Mouse (Mus musculus): ENCODE results near the gene Ckap2l. TPM values are rescaled to one million over a fixed set of nuclear protein-coding genes. Genes with fewer than 3 reads are reported as not detected.

Ckap2l gene
- polyA plus RNA-seq (2014; fragmentation: Nextera tagmentation; extraction: Ambion mirVana): 47.6 and 53.0 TPM in 2 replicates

GRCm38 (mm10) chr2:129296671-129297588 is at the start of gene Ckap2l:
Ckap2l (minus strand) TSS chr2:129297212.
- Histone ChIP-seq H3K27me3 (replicated peaks; ENCODE audit: control insufficient read depth, insufficient read depth, low read length) (no peaks in the 10 kb centered on the region), H3K4me1 (ENCODE audit: control insufficient read depth, insufficient read depth, low read length) (peaks cover 12% of the 10 kb centered on the region), H3K27ac (replicated peaks; ENCODE audit: low read depth, low read length) (peak within 1 kb of the TSS; percentile 93), H3K36me3 (ENCODE audit: control insufficient read depth, insufficient read depth, low read length) (no peaks in the 10 kb centered on the region), H3K4me2 (ENCODE audit: low read depth, low read length) (peak within 1 kb of the TSS; percentile 84), H3K9me3 (ENCODE audit: control insufficient read depth, low read length) (no peaks in the 10 kb centered on the region), H3K4me3 (ENCODE audit: low read depth, low read length) (peak within 1 kb of the TSS; percentile 88), H3K9ac (ENCODE audit: low read depth, low read length) (peak within 1 kb of the TSS; percentile 82)
- DNase-seq (ENCODE audit: low spot score): peak; percentile 99
- WGBS: under 1% methylated on average over 42 of the region's 50 CpGs
- peak; percentile 100 for ATAC-seq (ENCODE audit: low read depth)

- Histone ChIP-seq H3K9ac (ENCODE audit: low read depth, low read length) (no peak overlapping the region), H3K4me2 (ENCODE audit: low read depth, low read length) (no peak overlapping the region), H3K4me1 (ENCODE audit: control insufficient read depth, insufficient read depth, low read length) (no peaks in the 10 kb centered on the region), H3K36me3 (ENCODE audit: control insufficient read depth, insufficient read depth, low read length) (no peaks in the 10 kb centered on the region), H3K27me3 (replicated peaks; ENCODE audit: control insufficient read depth, insufficient read depth, low read length) (no peaks in the 10 kb centered on the region), H3K4me3 (ENCODE audit: low read depth, low read length) (no peak overlapping the region), H3K27ac (replicated peaks; ENCODE audit: low read depth, low read length) (no peak overlapping the region), H3K9me3 (ENCODE audit: control insufficient read depth, low read length) (0 out of 2 replicates have a peak, but pooled peaks cover 8% of the 10 kb centered on the region)
- no peak for DNase-seq (ENCODE audit: low spot score)
- WGBS: 66% methylated on average over 6 of the region's 6 CpGs
- no peak for ATAC-seq (ENCODE audit: low read depth)
Observed at GRCm38 (mm10) chr2:129338138-129338621, 41.2 kb upstream of the Ckap2l start.

GRCm38 (mm10) chr2:129333471-129333870 is 36.5 kb upstream of the Ckap2l start:
- no peak overlapping the region for H3K4me2 ChIP-seq (ENCODE audit: low read depth, low read length)
- no peaks in the 10 kb centered on the region for H3K36me3 ChIP-seq (ENCODE audit: control insufficient read depth, insufficient read depth, low read length)
- no peak for ATAC-seq (ENCODE audit: low read depth)
- H3K4me3 ChIP-seq (ENCODE audit: low read depth, low read length): no peak overlapping the region
- no peaks in the 10 kb centered on the region for H3K4me1 ChIP-seq (ENCODE audit: control insufficient read depth, insufficient read depth, low read length)
- H3K9ac ChIP-seq (ENCODE audit: low read depth, low read length): no peak overlapping the region
- no peaks in the 10 kb centered on the region for H3K9me3 ChIP-seq (ENCODE audit: control insufficient read depth, low read length)
- DNase-seq (ENCODE audit: low spot score): no peak
- H3K27ac ChIP-seq (replicated peaks; ENCODE audit: low read depth, low read length): no peak overlapping the region
- no peaks in the 10 kb centered on the region for H3K27me3 ChIP-seq (replicated peaks; ENCODE audit: control insufficient read depth, insufficient read depth, low read length)
- 45% methylated on average over 4 of the region's 4 CpGs for WGBS

GRCm38 (mm10) chr2:129330540-129330939 is 33.5 kb upstream of the Ckap2l start:
- Histone ChIP-seq H3K4me3 (ENCODE audit: low read depth, low read length) (no peak overlapping the region), H3K9me3 (ENCODE audit: control insufficient read depth, low read length) (no peaks in the 10 kb centered on the region), H3K4me2 (ENCODE audit: low read depth, low read length) (no peak overlapping the region), H3K4me1 (ENCODE audit: control insufficient read depth, insufficient read depth, low read length) (no peaks in the 10 kb centered on the region), H3K9ac (ENCODE audit: low read depth, low read length) (no peak overlapping the region), H3K27ac (replicated peaks; ENCODE audit: low read depth, low read length) (no peak overlapping the region), H3K27me3 (replicated peaks; ENCODE audit: control insufficient read depth, insufficient read depth, low read length) (no peaks in the 10 kb centered on the region), H3K36me3 (ENCODE audit: control insufficient read depth, insufficient read depth, low read length) (no peaks in the 10 kb centered on the region)
- WGBS: 78% methylated on average over 13 of the region's 13 CpGs
- peak; percentile 39 for DNase-seq (ENCODE audit: low spot score)
- no peak for ATAC-seq (ENCODE audit: low read depth)

- no peak overlapping the region for H3K4me3 ChIP-seq (ENCODE audit: low read depth, low read length)
- H3K36me3 ChIP-seq (ENCODE audit: control insufficient read depth, insufficient read depth, low read length): no peaks in the 10 kb centered on the region
- H3K9ac ChIP-seq (ENCODE audit: low read depth, low read length): no peak overlapping the region
- no peak for DNase-seq (ENCODE audit: low spot score)
- no peaks in the 10 kb centered on the region for H3K4me1 ChIP-seq (ENCODE audit: control insufficient read depth, insufficient read depth, low read length)
- H3K4me2 ChIP-seq (ENCODE audit: low read depth, low read length): no peak overlapping the region
- H3K9me3 ChIP-seq (ENCODE audit: control insufficient read depth, low read length): no peaks in the 10 kb centered on the region
- no peaks in the 10 kb centered on the region for H3K27me3 ChIP-seq (replicated peaks; ENCODE audit: control insufficient read depth, insufficient read depth, low read length)
- H3K27ac ChIP-seq (replicated peaks; ENCODE audit: low read depth, low read length): no peak overlapping the region
- no peak for ATAC-seq (ENCODE audit: low read depth)
- WGBS: 55% methylated on average over 7 of the region's 7 CpGs
Observed at GRCm38 (mm10) chr2:129330024-129330423, 33.0 kb upstream of the Ckap2l start.

- Histone ChIP-seq H3K36me3 (ENCODE audit: control insufficient read depth, insufficient read depth, low read length) (no peaks in the 10 kb centered on the region), H3K4me2 (ENCODE audit: low read depth, low read length) (no peak overlapping the region), H3K4me3 (ENCODE audit: low read depth, low read length) (no peak overlapping the region), H3K27me3 (replicated peaks; ENCODE audit: control insufficient read depth, insufficient read depth, low read length) (no peaks in the 10 kb centered on the region), H3K27ac (replicated peaks; ENCODE audit: low read depth, low read length) (no peak overlapping the region), H3K9me3 (ENCODE audit: control insufficient read depth, low read length) (no peaks in the 10 kb centered on the region), H3K9ac (ENCODE audit: low read depth, low read length) (no peak overlapping the region), H3K4me1 (ENCODE audit: control insufficient read depth, insufficient read depth, low read length) (no peaks in the 10 kb centered on the region)
- WGBS: 86% methylated on average over 4 of the region's 4 CpGs
- ATAC-seq (ENCODE audit: low read depth): no peak
- no peak for DNase-seq (ENCODE audit: low spot score)
Observed at GRCm38 (mm10) chr2:129328238-129328637, 31.2 kb upstream of the Ckap2l start.

- H3K27ac ChIP-seq (replicated peaks; ENCODE audit: low read depth, low read length): no peak overlapping the region
- no peak overlapping the region for H3K4me3 ChIP-seq (ENCODE audit: low read depth, low read length)
- WGBS: 74% methylated on average over 3 of the region's 3 CpGs
- ATAC-seq (ENCODE audit: low read depth) (no peak), DNase-seq (ENCODE audit: low spot score) (no peak)
- H3K4me1 ChIP-seq (ENCODE audit: control insufficient read depth, insufficient read depth, low read length): no peaks in the 10 kb centered on the region
- no peak overlapping the region for H3K4me2 ChIP-seq (ENCODE audit: low read depth, low read length)
- H3K36me3 ChIP-seq (ENCODE audit: control insufficient read depth, insufficient read depth, low read length): no peaks in the 10 kb centered on the region
- H3K27me3 ChIP-seq (replicated peaks; ENCODE audit: control insufficient read depth, insufficient read depth, low read length): no peaks in the 10 kb centered on the region
- H3K9ac ChIP-seq (ENCODE audit: low read depth, low read length): no peak overlapping the region
- H3K9me3 ChIP-seq (ENCODE audit: control insufficient read depth, low read length): no peaks in the 10 kb centered on the region
Observed at GRCm38 (mm10) chr2:129324216-129324615, 27.2 kb upstream of the Ckap2l start.

GRCm38 (mm10) chr2:129322117-129322635 is 25.2 kb upstream of the Ckap2l start:
- Histone ChIP-seq H3K4me3 (ENCODE audit: low read depth, low read length) (no peak overlapping the region), H3K27me3 (replicated peaks; ENCODE audit: control insufficient read depth, insufficient read depth, low read length) (no peaks in the 10 kb centered on the region), H3K27ac (replicated peaks; ENCODE audit: low read depth, low read length) (no peak overlapping the region), H3K36me3 (ENCODE audit: control insufficient read depth, insufficient read depth, low read length) (no peaks in the 10 kb centered on the region), H3K4me2 (ENCODE audit: low read depth, low read length) (no peak overlapping the region), H3K4me1 (ENCODE audit: control insufficient read depth, insufficient read depth, low read length) (no peaks in the 10 kb centered on the region), H3K9ac (ENCODE audit: low read depth, low read length) (no peak overlapping the region), H3K9me3 (ENCODE audit: control insufficient read depth, low read length) (no peaks in the 10 kb centered on the region)
- WGBS: 68% methylated on average over 1 of the region's 1 CpGs
- DNase-seq (ENCODE audit: low spot score) (no peak), ATAC-seq (ENCODE audit: low read depth) (no peak)
